Mouse (Mus musculus) limb, embryonic 14.5 days (tissue): Measurements from ENCODE around the gene Acvr1b. TPM values are rescaled to one million over a fixed set of nuclear protein-coding genes. Genes with fewer than 3 reads are reported as not detected.

Source experiments
- ATAC-seq: fragments of 200-750 bp; cut with Nextera tagmentation; 2 replicates; pipeline ENCODE4 v1.8.0; 2017; ENCODE audit warnings: low read depth, moderate number of reproducible peaks, moderate TSS enrichment; ENCODE audit not compliant: low FRiP score
- DNase-seq: peaks from one replicate; pipeline ENCODE4 v3.0.0-alpha.2; 2015; ENCODE audit warnings: low spot score
- H3K27ac ChIP-seq: fragments of 300-500 bp; sonication (generic); replicated peaks from 2 replicates; pipeline ENCODE4 v1.5.1; 2014; ENCODE audit warnings: low read depth, mild to moderate bottlenecking, low read length, moderate library complexity, mixed read lengths
- H3K27me3 ChIP-seq: fragments of 300-500 bp; sonication (generic); 2 replicates; pipeline ENCODE4 v1.6.1; 2014; ENCODE audit warnings: low read length, mixed read lengths; ENCODE audit not compliant: control insufficient read depth, insufficient read depth
- H3K36me3 ChIP-seq: fragments of 300-500 bp; sonication (generic); 2 replicates; pipeline ENCODE4 v1.6.1; 2014; ENCODE audit warnings: mild to moderate bottlenecking, low read length, moderate library complexity, mixed read lengths; ENCODE audit not compliant: control insufficient read depth, insufficient read depth
- H3K4me1 ChIP-seq: fragments of 300-500 bp; sonication (generic); 2 replicates; pipeline ENCODE4 v1.6.1; 2014; ENCODE audit warnings: antibody characterized with exemption, low read length, mixed read lengths; ENCODE audit not compliant: control insufficient read depth, insufficient read depth
- H3K4me2 ChIP-seq: fragments of 300-500 bp; sonication (generic); replicated peaks from 2 replicates; pipeline ENCODE4 v1.6.1; 2014; ENCODE audit warnings: low read depth, mild to moderate bottlenecking, low read length, moderate library complexity; ENCODE audit not compliant: severe bottlenecking
- H3K4me3 ChIP-seq: fragments of 300-500 bp; sonication (generic); replicated peaks from 2 replicates; pipeline ENCODE4 v1.5.1; 2014; ENCODE audit warnings: low read length
- H3K9ac ChIP-seq: fragments of 300-500 bp; sonication (generic); 2 replicates; pipeline ENCODE4 v1.6.1; 2014; ENCODE audit warnings: mild to moderate bottlenecking, low read depth, low read length, moderate library complexity; ENCODE audit not compliant: severe bottlenecking
- H3K9me3 ChIP-seq: fragments of 300-500 bp; sonication (generic); 2 replicates; pipeline ENCODE4 v1.6.1; 2016; ENCODE audit warnings: low read length; ENCODE audit not compliant: control insufficient read depth
- POLR2A ChIP-seq: fragments of 200-500 bp; IDR thresholded peaks from 2 replicates; pipeline ENCODE4 v1.8.0; 2012; ENCODE audit warnings: inconsistent platforms, mild to moderate bottlenecking, moderate library complexity, borderline replicate concordance; ENCODE audit not compliant: insufficient read depth, insufficient read length; ENCODE audit errors: extremely low read depth
- WGBS: fragments of 180-500 bp; shearing (Covaris S2); extraction: QIAGEN DNeasy Blood & Tissue Kit; methylation state at CpG from one replicate; pipeline ENCODE4 v1.1.7; 2014; 5-methylcytosine and 5-hydroxymethylcytosine counted together
- polyA plus RNA-seq, 2 experiments: library from polyadenylated mRNA; depleted of rRNA in 1 of 2; stranded (reverse) in 1 of 2; unstranded in 1 of 2; fragments of >200 nt; fragmentation: Nextera tagmentation in 1 of 2; extraction: Ambion mirVana in 1 of 2; gene quantifications; 2 replicates each; pipeline versions ENCODE4 v1.2.1 to v1.2.3; 2012 to 2014

Gene Acvr1b
- polyA plus RNA-seq, 2 experiments = 12.3 to 27.2 TPM

- Histone ChIP-seq H3K4me2 (no peak overlapping the region), H3K27me3 (no peaks in the 10 kb centered on the region), H3K4me3 (no peak overlapping the region), H3K4me1 (peaks cover 7% of the 10 kb centered on the region), H3K36me3 (no peaks in the 10 kb centered on the region), H3K9ac (no peak overlapping the region), H3K9me3 (no peaks in the 10 kb centered on the region), H3K27ac (no peak overlapping the region)
- no peak for DNase-seq
- no peak for TF ChIP-seq POLR2A
- WGBS = 84% methylated on average over 5 of the region's 5 CpGs
- no peak for ATAC-seq
These were observed 4.0 kb upstream of the Acvr1b start for GRCm38 (mm10) chr15:101169910-101170309.

GRCm38 (mm10) chr15:101170413-101170980, 3.4 kb upstream of the Acvr1b start:
- no peak overlapping the region for H3K27ac ChIP-seq

GRCm38 (mm10) chr15:101171272-101171671, 2.6 kb upstream of the Acvr1b start:
- no peak overlapping the region for H3K4me2 ChIP-seq
- H3K9me3 ChIP-seq = no peaks in the 10 kb centered on the region
- H3K4me3 ChIP-seq = no peak overlapping the region
- 73% methylated on average over 4 of the region's 4 CpGs for WGBS
- H3K27me3 ChIP-seq = no peaks in the 10 kb centered on the region
- H3K4me1 ChIP-seq = peaks cover 20% of the 10 kb centered on the region
- no peak for TF ChIP-seq POLR2A
- no peak overlapping the region for H3K27ac ChIP-seq
- DNase-seq (no peak), ATAC-seq (no peak)
- no peaks in the 10 kb centered on the region for H3K36me3 ChIP-seq
- no peak overlapping the region for H3K9ac ChIP-seq

More at GRCm38 (mm10) chr15:101170413-101170980, 3.4 kb upstream of the Acvr1b start:
- no peak for TF ChIP-seq POLR2A
- no peak overlapping the region for H3K4me3 ChIP-seq
- no peaks in the 10 kb centered on the region for H3K36me3 ChIP-seq
- 68% methylated on average over 10 of the region's 10 CpGs for WGBS
- H3K4me1 ChIP-seq = peaks cover 13% of the 10 kb centered on the region
- ATAC-seq (no peak), DNase-seq (peak; percentile 15)
- H3K27me3 ChIP-seq = no peaks in the 10 kb centered on the region
- H3K4me2 ChIP-seq = no peak overlapping the region
- H3K9ac ChIP-seq = no peak overlapping the region
- no peaks in the 10 kb centered on the region for H3K9me3 ChIP-seq

- 84% methylated on average over 2 of the region's 2 CpGs for WGBS
- no peak overlapping the region for H3K4me2 ChIP-seq
- H3K27me3 ChIP-seq = no peaks in the 10 kb centered on the region
- ATAC-seq (no peak), DNase-seq (no peak)
- H3K9me3 ChIP-seq = no peaks in the 10 kb centered on the region
- TF ChIP-seq POLR2A = no peak
- no peak overlapping the region for H3K27ac ChIP-seq
- H3K4me3 ChIP-seq = no peak overlapping the region
- no peak overlapping the region for H3K9ac ChIP-seq
- H3K4me1 ChIP-seq = peaks cover 28% of the 10 kb centered on the region
- H3K36me3 ChIP-seq = no peaks in the 10 kb centered on the region
These were observed 1.9 kb upstream of the Acvr1b start for GRCm38 (mm10) chr15:101172016-101172415.

GRCm38 (mm10) chr15:101174294-101175130, 645 bp downstream of the Acvr1b start:
- no peak for DNase-seq
- no peaks in the 10 kb centered on the region for H3K36me3 ChIP-seq
- peak overlapping the region; percentile 89 for H3K4me3 ChIP-seq
- H3K27ac ChIP-seq = peak overlapping the region; percentile 58
- no peak for TF ChIP-seq POLR2A
- H3K4me2 ChIP-seq = peak overlapping the region; percentile 94
- peaks cover 40% of the 10 kb centered on the region for H3K4me1 ChIP-seq
- H3K9me3 ChIP-seq = no peaks in the 10 kb centered on the region
- H3K27me3 ChIP-seq = no peaks in the 10 kb centered on the region
- peak overlapping the region; percentile 91 for H3K9ac ChIP-seq
- WGBS = under 1% methylated on average over 28 of the region's 46 CpGs
- peak; percentile 51 for ATAC-seq
